Mouse (Mus musculus) stomach, postnatal 0 days (tissue): ENCODE measurements around the gene Ino80e. TPM values are rescaled to one million over a fixed set of nuclear protein-coding genes. Genes with fewer than 3 reads are reported as not detected.
A peak's percentile ranks its signal among the peaks of the same experiment; 100 is the strongest.

ENCODE experiments used
- ATAC-seq: fragments of 200-750 bp; cut with Nextera tagmentation; 2 replicates; pipeline ENCODE4 v1.8.0; 2017; ENCODE audit not compliant: low FRiP score, low TSS enrichment
- DNase-seq: peaks from one replicate; pipeline ENCODE4 v3.0.0-alpha.2; 2016; ENCODE audit warnings: low spot score
- H3K27ac ChIP-seq: fragments of 300-500 bp; sonication (generic); replicated peaks from 2 replicates; pipeline ENCODE4 v1.5.1; 2014; ENCODE audit warnings: mild to moderate bottlenecking, control low read depth
- H3K27me3 ChIP-seq: fragments of 300-500 bp; sonication (generic); 2 replicates; pipeline ENCODE4 v1.6.1; 2014; ENCODE audit warnings: low read length; ENCODE audit not compliant: control insufficient read depth, insufficient read depth
- H3K36me3 ChIP-seq: fragments of 300-500 bp; sonication (generic); 2 replicates; pipeline ENCODE4 v1.6.1; 2014; ENCODE audit warnings: low read length, mixed read lengths; ENCODE audit not compliant: control insufficient read depth, insufficient read depth
- H3K4me1 ChIP-seq: fragments of 300-500 bp; sonication (generic); replicated peaks from 2 replicates; pipeline ENCODE4 v1.6.1; 2014; ENCODE audit warnings: antibody characterized with exemption; ENCODE audit not compliant: control insufficient read depth, insufficient read depth
- H3K4me2 ChIP-seq: fragments of 300-500 bp; sonication (generic); replicated peaks from 2 replicates; pipeline ENCODE4 v1.6.1; 2014; ENCODE audit warnings: low read depth, mild to moderate bottlenecking, control low read depth, moderate library complexity
- H3K4me3 ChIP-seq: fragments of 300-500 bp; sonication (generic); 2 replicates; pipeline ENCODE4 v1.5.1; 2014; ENCODE audit warnings: low read depth, low read length, control low read depth
- H3K9ac ChIP-seq: fragments of 300-500 bp; sonication (generic); 2 replicates; pipeline ENCODE4 v1.6.1; 2014; ENCODE audit warnings: mild to moderate bottlenecking, low read length, control low read depth, mixed read lengths
- H3K9me3 ChIP-seq: fragments of 300-500 bp; sonication (generic); 2 replicates; pipeline ENCODE4 v1.6.1; 2016; ENCODE audit warnings: low read length; ENCODE audit not compliant: control insufficient read depth
- CTCF ChIP-seq: IDR thresholded peaks from 2 replicates; pipeline ENCODE4 v1.5.1; 2016; ENCODE audit warnings: antibody characterized with exemption, low read depth, mild to moderate bottlenecking, moderate library complexity
- EP300 ChIP-seq: optimal IDR thresholded peaks from 2 replicates; pipeline ENCODE3; 2016; ENCODE audit warnings: antibody characterized with exemption
- whole genome bisulfite sequencing: fragments of 180-500 bp; shearing (Covaris S2); extraction: QIAGEN DNeasy Blood & Tissue Kit; methylation state at CpG from one replicate; pipeline ENCODE4 v1.1.7; 2014; 5-methylcytosine and 5-hydroxymethylcytosine counted together
- polyA plus RNA-seq: library from polyadenylated mRNA; unstranded; fragments of >200 nt; fragmentation: Nextera tagmentation; extraction: Ambion mirVana; gene quantifications from 2 replicates; pipeline ENCODE4 v1.2.1, GENCODE M21; 2015

The Ino80e gene
- polyA plus RNA-seq, 1 experiment from 2014 or later, result 31.0 TPM

DNA sequence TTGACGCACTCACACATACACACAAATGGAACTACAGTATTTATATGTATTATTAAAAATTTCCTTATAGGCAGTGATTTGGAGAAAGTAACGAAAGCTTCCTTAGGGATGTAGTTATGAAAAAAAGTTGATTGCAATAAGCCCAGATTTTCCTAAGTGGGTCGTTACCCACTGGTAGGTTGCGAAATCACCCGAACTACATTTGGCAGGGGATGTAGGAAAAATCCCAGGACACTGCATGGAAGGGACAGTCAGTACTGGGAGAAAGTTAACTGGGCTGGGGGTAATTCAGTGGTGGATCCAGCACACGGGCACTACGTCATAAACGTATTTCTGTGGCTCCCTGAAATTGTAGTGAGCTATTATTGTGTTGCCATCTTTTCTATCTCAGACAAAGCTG, 45.7 kb downstream of the Ino80e start:
- TF ChIP-seq CTCF (no peak), EP300 (no peak)
- no peak for DNase-seq
- no peak overlapping the region for H3K4me3 ChIP-seq
- H3K27ac ChIP-seq, result no peak overlapping the region
- no peak overlapping the region for H3K9ac ChIP-seq
- WGBS, result 75% methylated on average over 8 of the region's 8 CpGs
- H3K4me1 ChIP-seq, result no peaks in the 10 kb centered on the region
- H3K9me3 ChIP-seq, result no peaks in the 10 kb centered on the region
- no peaks in the 10 kb centered on the region for H3K36me3 ChIP-seq
- no peak for ATAC-seq
- no peak overlapping the region for H3K4me2 ChIP-seq
- H3K27me3 ChIP-seq, result no peaks in the 10 kb centered on the region

DNA sequence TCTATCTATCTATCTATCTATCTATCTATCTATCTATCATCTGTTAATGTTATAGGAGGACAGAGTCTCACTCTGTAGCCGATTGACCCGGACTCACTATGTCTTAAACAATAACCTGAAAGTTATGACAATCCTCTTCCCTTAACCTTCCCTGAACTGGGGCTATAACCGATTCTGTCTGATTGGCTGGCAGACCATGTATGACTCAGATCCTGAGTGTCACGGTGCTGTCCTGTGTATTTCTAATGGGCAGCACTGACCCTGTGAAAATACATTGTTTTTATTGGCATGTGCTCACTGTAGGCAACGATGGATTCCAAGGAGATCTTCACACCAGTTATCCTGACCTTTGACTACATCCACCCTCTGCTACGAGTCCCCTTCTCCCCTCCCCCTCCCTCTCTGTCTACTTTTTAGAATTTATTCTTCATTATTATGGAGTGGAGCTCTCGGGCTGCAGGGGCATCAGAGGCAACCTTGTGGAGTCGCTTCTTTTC, 46.4 kb downstream of the Ino80e start:
- H3K4me2 ChIP-seq, result no peak overlapping the region
- TF ChIP-seq CTCF, result no peak
- no peak for TF ChIP-seq EP300
- H3K9me3 ChIP-seq, result no peaks in the 10 kb centered on the region
- H3K9ac ChIP-seq, result no peak overlapping the region
- H3K36me3 ChIP-seq, result no peaks in the 10 kb centered on the region
- H3K27ac ChIP-seq, result no peak overlapping the region
- 63% methylated on average over 8 of the region's 8 CpGs for WGBS
- DNase-seq (no peak), ATAC-seq (no peak)
- H3K27me3 ChIP-seq, result no peaks in the 10 kb centered on the region
- H3K4me1 ChIP-seq, result no peaks in the 10 kb centered on the region
- H3K4me3 ChIP-seq, result no peak overlapping the region

DNA sequence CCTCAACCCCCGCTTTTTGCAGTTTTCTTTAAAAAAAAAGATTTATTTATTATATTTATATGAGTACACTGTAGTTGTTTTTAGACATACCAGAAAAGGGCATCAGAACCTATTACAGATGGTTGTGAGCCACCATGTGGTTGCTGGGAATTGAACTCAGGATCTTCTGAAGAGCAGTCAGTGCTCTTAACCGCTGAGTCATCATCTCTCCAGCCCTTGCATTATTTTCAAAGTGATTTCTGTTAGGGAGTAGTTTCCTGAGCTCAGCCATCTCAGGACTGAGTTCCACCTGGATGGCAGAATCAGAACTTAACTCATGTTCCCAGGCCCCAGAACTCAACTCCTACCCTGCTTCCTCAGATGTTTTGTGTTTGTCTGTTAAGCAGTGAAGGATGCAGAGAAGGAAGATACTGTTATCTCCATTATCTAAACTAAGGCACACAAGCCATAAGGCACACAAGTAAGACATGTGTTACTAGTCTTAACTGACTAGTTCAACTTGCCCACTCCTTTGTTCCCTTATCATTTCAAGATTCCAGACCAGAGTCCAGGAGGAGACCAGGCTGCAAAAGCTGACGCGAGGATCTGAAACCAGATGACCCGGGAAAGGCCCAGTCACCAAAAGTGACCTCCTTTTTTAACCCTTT, 52.3 kb downstream of the Ino80e start:
- 40% methylated on average over 5 of the region's 5 CpGs for WGBS
- no peak overlapping the region for H3K9ac ChIP-seq
- no peaks in the 10 kb centered on the region for H3K36me3 ChIP-seq
- ATAC-seq, result no peak
- no peak overlapping the region for H3K4me3 ChIP-seq
- no peaks in the 10 kb centered on the region for H3K27me3 ChIP-seq
- DNase-seq, result no peak
- H3K27ac ChIP-seq, result no peak overlapping the region
- H3K9me3 ChIP-seq, result no peaks in the 10 kb centered on the region
- no peak for TF ChIP-seq CTCF
- TF ChIP-seq EP300, result no peak
- H3K4me1 ChIP-seq, result 0 out of 2 replicates have a peak, but pooled peaks cover 4% of the 10 kb centered on the region
- no peak overlapping the region; the same call in 1 of the 2 replicates for H3K4me2 ChIP-seq

DNA sequence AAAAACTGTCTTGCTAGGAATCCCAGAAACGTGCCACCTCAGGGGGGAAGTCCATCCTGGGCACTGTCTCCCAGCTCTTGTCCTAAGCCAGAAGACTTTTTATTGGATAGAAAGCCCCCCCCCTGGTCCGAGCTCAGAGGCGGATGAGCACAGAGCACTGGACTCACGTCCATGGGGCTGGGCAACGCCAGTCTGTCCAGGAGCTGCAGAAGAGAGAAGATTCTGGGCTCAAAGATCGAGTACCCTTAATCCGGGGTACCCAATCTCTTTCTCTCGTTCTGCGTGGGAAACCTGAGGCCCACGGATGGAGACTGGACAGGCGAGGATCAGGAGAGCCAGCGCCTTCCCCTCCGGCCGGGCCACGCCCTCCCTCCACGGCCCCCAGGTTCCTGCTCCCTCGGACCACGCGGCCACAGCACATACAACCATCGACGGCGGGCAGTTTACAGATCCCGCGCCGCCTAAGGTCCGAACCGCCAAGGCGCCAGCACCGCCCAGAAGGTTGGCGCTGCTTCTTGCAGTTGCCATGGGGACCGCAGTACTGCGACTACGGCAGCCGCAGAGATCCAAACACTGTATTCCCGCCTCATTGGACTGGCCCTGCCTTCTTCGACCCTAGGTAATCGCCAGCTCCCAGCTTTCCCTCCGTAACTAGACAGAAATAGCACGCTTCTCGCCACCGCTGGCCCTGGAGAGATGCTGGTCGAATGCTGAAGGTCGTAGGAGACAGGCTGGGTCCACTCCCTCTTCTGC, 53.3 kb downstream of the Ino80e start:
- H3K4me1 ChIP-seq, result 0 out of 2 replicates have a peak, but pooled peaks cover 4% of the 10 kb centered on the region
- peak overlapping the region; percentile 60 for H3K9ac ChIP-seq
- 0% methylated on average over 38 of the region's 43 CpGs for WGBS
- H3K36me3 ChIP-seq, result no peaks in the 10 kb centered on the region
- H3K9me3 ChIP-seq, result no peaks in the 10 kb centered on the region
- TF ChIP-seq EP300, result no peak
- peak; percentile 44 for TF ChIP-seq CTCF
- H3K27ac ChIP-seq, result peak overlapping the region; percentile 41; the same call in 1 of the 2 replicates
- H3K4me2 ChIP-seq, result peak overlapping the region; percentile 69
- no peaks in the 10 kb centered on the region for H3K27me3 ChIP-seq
- DNase-seq (peak; percentile 87), ATAC-seq (peak; percentile 84)
- peak overlapping the region; percentile 55 for H3K4me3 ChIP-seq

DNA sequence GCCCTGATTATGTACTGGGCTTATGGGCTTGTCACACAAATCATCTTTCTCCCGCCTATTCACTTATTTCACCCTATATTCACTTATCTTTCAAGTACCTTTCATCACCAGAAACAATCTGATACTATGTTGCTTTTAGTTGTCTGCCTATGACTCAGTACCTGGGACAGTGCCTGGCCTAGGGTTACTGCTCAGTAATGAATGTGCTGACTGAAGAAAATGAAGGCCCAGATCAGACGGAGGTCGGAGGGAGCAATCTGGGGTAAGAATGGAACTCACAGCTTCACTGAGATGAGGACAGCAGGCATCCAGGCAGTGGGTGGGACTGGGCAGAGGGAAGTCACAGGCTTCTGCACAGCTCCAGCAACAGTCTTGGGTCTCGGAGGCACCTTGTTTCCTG, 54.8 kb downstream of the Ino80e start:
- Histone ChIP-seq H3K4me3 (no peak overlapping the region), H3K9ac (peak overlapping the region; percentile 60; the same call in 1 of the 2 replicates), H3K36me3 (no peaks in the 10 kb centered on the region), H3K9me3 (no peaks in the 10 kb centered on the region), H3K4me2 (peak overlapping the region; percentile 69; the same call in 1 of the 2 replicates), H3K4me1 (0 out of 2 replicates have a peak, but pooled peaks cover 4% of the 10 kb centered on the region), H3K27me3 (no peaks in the 10 kb centered on the region), H3K27ac (no peak overlapping the region; the same call in 1 of the 2 replicates)
- 34% methylated on average over 4 of the region's 4 CpGs for WGBS
- ATAC-seq (no peak), DNase-seq (no peak)
- TF ChIP-seq EP300 (no peak), CTCF (no peak)

DNA sequence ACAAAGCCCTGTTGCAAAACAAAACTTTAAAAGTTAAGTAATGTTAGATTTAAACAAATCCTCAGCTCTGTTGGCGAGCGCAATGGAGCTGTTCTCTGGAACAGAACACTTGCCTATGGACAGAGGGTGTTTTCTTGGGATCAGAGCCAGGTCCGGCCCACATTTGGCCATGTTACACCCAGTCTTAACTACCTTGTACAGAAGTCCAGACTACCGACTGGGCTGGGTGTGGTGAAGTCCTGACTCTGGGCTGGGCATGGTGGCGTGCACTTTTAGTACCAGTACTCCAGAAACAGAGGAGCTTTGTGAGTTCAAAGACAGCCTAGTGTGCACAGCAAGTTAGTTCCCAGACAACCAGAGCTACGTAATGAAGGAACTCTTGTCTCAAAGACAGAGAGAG, 55.2 kb downstream of the Ino80e start:
- H3K27me3 ChIP-seq, result no peaks in the 10 kb centered on the region
- ATAC-seq (peak; percentile 74), DNase-seq (peak; percentile 84)
- H3K4me1 ChIP-seq, result 0 out of 2 replicates have a peak, but pooled peaks cover 4% of the 10 kb centered on the region
- H3K9ac ChIP-seq, result no peak overlapping the region
- WGBS, result 29% methylated on average over 6 of the region's 6 CpGs
- no peaks in the 10 kb centered on the region for H3K36me3 ChIP-seq
- no peak overlapping the region for H3K4me3 ChIP-seq
- no peak overlapping the region for H3K4me2 ChIP-seq
- TF ChIP-seq CTCF (no peak), EP300 (no peak)
- H3K9me3 ChIP-seq, result no peaks in the 10 kb centered on the region
- H3K27ac ChIP-seq, result no peak overlapping the region; the same call in 1 of the 2 replicates
